Mouse (Mus musculus) heart, postnatal 14 days (tissue): ENCODE data around the gene Syne3. TPM values are rescaled to one million over a fixed set of nuclear protein-coding genes. Genes with fewer than 3 reads are reported as not detected.

Experiments used
- DNase-seq, 2 experiments: peaks; one replicate each; pipeline ENCODE4 v3.0.0; 2021 to 2022
- intact Hi-C: fragments of 180-260 bp; cut with DNase I; formaldehyde crosslinking; loops from one replicate; pipeline ENCODE4 v1.15.1; 2025
- total RNA-seq, 2 experiments: library from RNA; stranded (reverse); gene quantifications; 2 replicates each; pipeline ENCODE4 v1.2.3; 2021

The Syne3 gene
- total RNA-seq, 2 experiments from 2014 or later = 5.2 to 6.1 TPM

GRCm38 (mm10) chr12:104939372-104940026 is 70.1 kb downstream of the Syne3 start:
- DNase-seq = peak; percentile 78 to 86
- intact Hi-C loops = loop anchor here (1.0 to 5.0 kb wide), 3 partner anchors 101 to 499 kb away; no protein-coding TSS in a partner anchor

- intact Hi-C loops = loop anchor here (1.0 to 2.0 kb wide), 3 partner anchors 100 to 499 kb away; no protein-coding TSS in a partner anchor
- no peak for DNase-seq
These were observed 70.7 kb downstream of the Syne3 start for GRCm38 (mm10) chr12:104938935-104939334.

- intact Hi-C loops = no loop called here
- peak in 1 of 2 experiments; percentile 49 for DNase-seq
These were observed 73.4 kb downstream of the Syne3 start for GRCm38 (mm10) chr12:104936223-104936622.

GRCm38 (mm10) chr12:104935144-104935543 is 74.5 kb downstream of the Syne3 start:
- intact Hi-C loops = no loop called here
- no peak for DNase-seq

GRCm38 (mm10) chr12:104933800-104934199 is 75.8 kb downstream of the Syne3 start:
- intact Hi-C loops = no loop called here
- DNase-seq = no peak

GRCm38 (mm10) chr12:104933217-104933616 is 76.4 kb downstream of the Syne3 start:
- DNase-seq = no peak
- intact Hi-C loops = no loop called here

GRCm38 (mm10) chr12:104925765-104926164 is 83.8 kb downstream of the Syne3 start:
- intact Hi-C loops = no loop called here
- DNase-seq = no peak

- DNase-seq = no peak
These were observed 84.6 kb downstream of the Syne3 start for GRCm38 (mm10) chr12:104925035-104925434.

GRCm38 (mm10) chr12:104924546-104924945 is 85.1 kb downstream of the Syne3 start:
- intact Hi-C loops = no loop called here
- DNase-seq = no peak

More at GRCm38 (mm10) chr12:104925035-104925434, 84.6 kb downstream of the Syne3 start:
- intact Hi-C loops = no loop called here

GRCm38 (mm10) chr12:104923948-104924388 is 85.6 kb downstream of the Syne3 start:
- no peak for DNase-seq
- intact Hi-C loops = no loop called here

- no peak for DNase-seq
- intact Hi-C loops = no loop called here
These were observed 87.0 kb downstream of the Syne3 start for GRCm38 (mm10) chr12:104922647-104923046.

GRCm38 (mm10) chr12:104921071-104921470 is 88.5 kb downstream of the Syne3 start:
- no peak for DNase-seq
- intact Hi-C loops = no loop called here

- intact Hi-C loops = no loop called here
- DNase-seq = no peak
These were observed 90.4 kb downstream of the Syne3 start for GRCm38 (mm10) chr12:104919247-104919646.

- intact Hi-C loops = no loop called here
These were observed 91.7 kb downstream of the Syne3 start for GRCm38 (mm10) chr12:104917927-104918326.

GRCm38 (mm10) chr12:104917297-104917696 is 92.3 kb downstream of the Syne3 start:
- intact Hi-C loops = no loop called here
- no peak for DNase-seq

More at GRCm38 (mm10) chr12:104917927-104918326, 91.7 kb downstream of the Syne3 start:
- DNase-seq = no peak

- DNase-seq = no peak
- intact Hi-C loops = no loop called here
These were observed 92.8 kb downstream of the Syne3 start for GRCm38 (mm10) chr12:104916776-104917175.

GRCm38 (mm10) chr12:104915681-104916080 is 93.9 kb downstream of the Syne3 start:
- intact Hi-C loops = no loop called here
- DNase-seq = no peak

- DNase-seq = no peak
- intact Hi-C loops = no loop called here
These were observed 96.6 kb downstream of the Syne3 start for GRCm38 (mm10) chr12:104912990-104913389.

GRCm38 (mm10) chr12:104912281-104912933 is 97.2 kb downstream of the Syne3 start:
- intact Hi-C loops = no loop called here

GRCm38 (mm10) chr12:104909750-104910149 is 99.9 kb downstream of the Syne3 start:
- intact Hi-C loops = no loop called here

More at GRCm38 (mm10) chr12:104912281-104912933, 97.2 kb downstream of the Syne3 start:
- no peak for DNase-seq

GRCm38 (mm10) chr12:104908986-104909385 is 100.6 kb downstream of the Syne3 start:
- intact Hi-C loops = no loop called here
- DNase-seq = no peak

More at GRCm38 (mm10) chr12:104909750-104910149, 99.9 kb downstream of the Syne3 start:
- DNase-seq = no peak
